Mouse (Mus musculus) hindbrain, embryonic 16.5 days (tissue): ENCODE results near the gene Shisa6. TPM values are rescaled to one million over a fixed set of nuclear protein-coding genes. Genes with fewer than 3 reads are reported as not detected.

ENCODE experiments used
- ATAC-seq: fragments of 200-750 bp; cut with Nextera tagmentation; 2 replicates; pipeline ENCODE4 v1.8.0; 2017; ENCODE audit warnings: moderate TSS enrichment, moderate library complexity
- H3K27ac ChIP-seq: fragments of 300-500 bp; sonication (generic); 2 replicates; pipeline ENCODE4 v1.5.1; 2014; ENCODE audit warnings: low read depth, mild to moderate bottlenecking, control low read depth, low read length, moderate library complexity
- H3K27me3 ChIP-seq: fragments of 300-500 bp; sonication (generic); replicated peaks from 2 replicates; pipeline ENCODE4 v1.6.1; 2014; ENCODE audit warnings: low read length; ENCODE audit not compliant: control insufficient read depth, insufficient read depth
- H3K36me3 ChIP-seq: fragments of 300-500 bp; sonication (generic); 2 replicates; pipeline ENCODE4 v1.6.1; 2014; ENCODE audit warnings: mild to moderate bottlenecking, low read length, moderate library complexity, mixed read lengths; ENCODE audit not compliant: control insufficient read depth, insufficient read depth
- H3K4me1 ChIP-seq: fragments of 300-500 bp; sonication (generic); 2 replicates; pipeline ENCODE4 v1.6.1; 2014; ENCODE audit warnings: low read depth, low read length; ENCODE audit not compliant: control insufficient read depth, insufficient read depth
- H3K4me2 ChIP-seq: fragments of 300-500 bp; sonication (generic); 2 replicates; pipeline ENCODE4 v1.6.1; 2014; ENCODE audit warnings: mild to moderate bottlenecking, low read length, control low read depth, moderate library complexity
- H3K4me3 ChIP-seq: fragments of 300-500 bp; sonication (generic); 2 replicates; pipeline ENCODE4 v1.5.1; 2014; ENCODE audit warnings: mild to moderate bottlenecking, low read length, control low read depth, moderate library complexity
- H3K9ac ChIP-seq: fragments of 300-500 bp; sonication (generic); 2 replicates; pipeline ENCODE4 v1.6.1; 2014; ENCODE audit warnings: low read depth, mild to moderate bottlenecking, control low read depth, low read length, moderate library complexity
- H3K9me3 ChIP-seq: fragments of 300-500 bp; sonication (generic); 2 replicates; pipeline ENCODE4 v1.6.1; 2014; ENCODE audit warnings: mild to moderate bottlenecking, low read length, moderate library complexity; ENCODE audit not compliant: control insufficient read depth
- WGBS: fragments of 180-500 bp; shearing (Covaris S2); extraction: QIAGEN DNeasy Blood & Tissue Kit; methylation state at CpG from one replicate; pipeline ENCODE4 v1.1.7; 2014; 5-methylcytosine and 5-hydroxymethylcytosine counted together
- polyA plus RNA-seq: library from polyadenylated mRNA; unstranded; fragments of >200 nt; fragmentation: Nextera tagmentation; extraction: Ambion mirVana; gene quantifications from 2 replicates; pipeline ENCODE4 v1.2.1, GENCODE M21; 2015

Gene Shisa6
- polyA plus RNA-seq, 1 experiment from 2014 or later, result 4.3 TPM

- Histone ChIP-seq H3K27ac (no peak overlapping the region), H3K4me3 (no peak overlapping the region), H3K9ac (no peak overlapping the region), H3K4me1 (no peaks in the 10 kb centered on the region), H3K9me3 (no peaks in the 10 kb centered on the region), H3K36me3 (no peaks in the 10 kb centered on the region), H3K27me3 (no peaks in the 10 kb centered on the region), H3K4me2 (no peak overlapping the region)
- ATAC-seq, result no peak
- WGBS, result 44% methylated on average over 1 of the region's 1 CpGs
These were observed 292.9 kb downstream of the Shisa6 start for GRCm38 (mm10) chr11:66232891-66233290.

- 52% methylated on average over 1 of the region's 1 CpGs for WGBS
- Histone ChIP-seq H3K4me2 (no peak overlapping the region), H3K9ac (no peak overlapping the region), H3K27ac (no peak overlapping the region), H3K27me3 (no peaks in the 10 kb centered on the region), H3K4me3 (no peak overlapping the region), H3K36me3 (no peaks in the 10 kb centered on the region), H3K9me3 (no peaks in the 10 kb centered on the region), H3K4me1 (no peaks in the 10 kb centered on the region)
- peak; percentile 92 for ATAC-seq
These were observed 303.6 kb downstream of the Shisa6 start for GRCm38 (mm10) chr11:66222133-66222532.

- Histone ChIP-seq H3K4me2 (no peak overlapping the region), H3K9me3 (no peaks in the 10 kb centered on the region), H3K4me1 (no peaks in the 10 kb centered on the region), H3K27me3 (no peaks in the 10 kb centered on the region), H3K9ac (no peak overlapping the region), H3K36me3 (no peaks in the 10 kb centered on the region), H3K4me3 (no peak overlapping the region), H3K27ac (no peak overlapping the region)
- 77% methylated on average over 3 of the region's 3 CpGs for WGBS
- ATAC-seq, result no peak
These were observed 307.3 kb downstream of the Shisa6 start for GRCm38 (mm10) chr11:66218469-66218868.

DNA sequence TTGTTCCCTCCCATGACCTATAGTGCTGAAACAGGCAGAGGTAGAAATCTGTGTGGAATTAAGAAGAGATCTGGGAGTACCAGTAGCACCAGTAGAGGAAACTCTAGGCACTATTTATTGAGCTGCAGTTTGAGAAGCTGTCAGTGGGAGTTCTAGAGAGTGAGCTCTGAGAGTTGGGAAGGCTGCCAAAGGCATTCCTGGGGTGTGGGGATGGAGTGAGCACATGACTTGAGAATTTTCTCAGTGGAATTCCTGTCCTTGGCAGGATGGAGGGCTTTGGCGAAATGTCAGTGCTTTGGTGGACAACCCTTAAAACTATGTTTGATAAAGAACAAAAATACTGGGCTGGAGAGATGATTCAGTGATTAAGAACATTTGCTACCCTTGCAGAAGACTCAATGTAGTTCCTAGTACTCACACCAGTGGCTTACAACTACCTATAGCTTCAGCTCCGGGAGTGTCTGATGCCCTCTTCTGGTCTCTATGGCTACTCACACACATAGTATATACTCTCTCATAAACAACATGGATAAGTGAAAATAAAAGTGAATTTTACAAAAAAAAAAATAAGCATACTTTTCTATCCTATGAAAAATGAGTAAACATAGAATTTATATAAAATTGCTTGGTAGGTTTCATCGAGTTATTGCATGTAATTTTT, 337.0 kb downstream of the Shisa6 start:
- Histone ChIP-seq H3K4me3 (no peak overlapping the region), H3K36me3 (no peaks in the 10 kb centered on the region), H3K9me3 (no peaks in the 10 kb centered on the region), H3K27ac (no peak overlapping the region), H3K27me3 (no peaks in the 10 kb centered on the region), H3K4me1 (no peaks in the 10 kb centered on the region), H3K9ac (no peak overlapping the region), H3K4me2 (no peak overlapping the region)
- WGBS, result 83% methylated on average over 3 of the region's 3 CpGs
- ATAC-seq, result no peak; the same call in 1 of the 2 replicates

DNA sequence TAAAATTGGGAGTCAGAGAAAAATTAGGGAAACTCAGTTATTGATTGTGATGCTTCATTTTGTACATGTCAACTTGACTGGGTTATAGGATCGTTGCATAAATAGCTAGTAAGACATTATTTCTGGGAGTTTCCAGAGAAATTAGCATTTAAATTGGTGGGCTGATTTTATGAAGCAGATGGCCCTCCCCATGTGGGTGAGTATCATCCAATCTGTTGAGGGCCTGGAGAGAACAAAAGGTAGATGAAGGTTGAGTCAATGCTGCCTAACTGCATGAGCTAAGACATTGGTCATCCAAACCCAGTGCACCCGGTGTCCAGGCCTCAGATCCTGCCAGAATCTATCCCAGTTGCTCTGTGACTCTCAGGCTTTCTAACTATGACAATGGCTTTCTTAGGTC, 337.6 kb downstream of the Shisa6 start:
- Histone ChIP-seq H3K9me3 (no peaks in the 10 kb centered on the region), H3K27me3 (no peaks in the 10 kb centered on the region), H3K9ac (no peak overlapping the region), H3K4me3 (no peak overlapping the region), H3K4me1 (no peaks in the 10 kb centered on the region), H3K4me2 (no peak overlapping the region), H3K27ac (no peak overlapping the region), H3K36me3 (no peaks in the 10 kb centered on the region)
- 57% methylated on average over 2 of the region's 2 CpGs for whole genome bisulfite sequencing
- no peak for ATAC-seq

DNA sequence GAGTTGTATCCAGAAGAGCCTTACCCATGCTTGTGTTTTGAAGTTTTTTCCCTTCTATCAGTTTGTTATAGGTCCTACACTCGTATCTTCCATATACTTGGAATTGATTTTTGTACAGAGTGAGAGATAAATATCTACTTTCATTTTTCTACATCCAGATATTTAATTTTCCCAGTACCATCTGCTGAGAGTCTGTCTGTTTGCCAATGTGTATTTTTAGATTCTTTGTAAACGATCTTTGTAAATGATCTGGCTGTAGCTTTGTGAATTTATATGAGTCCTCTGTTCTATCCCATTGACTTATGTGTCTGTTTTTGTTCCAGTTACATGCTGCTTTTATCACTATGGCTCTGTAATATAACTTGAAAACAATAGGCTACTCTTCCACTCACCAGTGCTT, 348.0 kb downstream of the Shisa6 start:
- 71% methylated on average over 2 of the region's 2 CpGs for WGBS
- H3K27ac ChIP-seq, result no peak overlapping the region
- H3K9me3 ChIP-seq, result no peaks in the 10 kb centered on the region; the same call in 1 of the 2 replicates
- H3K4me1 ChIP-seq, result no peaks in the 10 kb centered on the region
- no peak overlapping the region for H3K9ac ChIP-seq
- no peak overlapping the region for H3K4me2 ChIP-seq
- H3K36me3 ChIP-seq, result no peaks in the 10 kb centered on the region
- H3K4me3 ChIP-seq, result no peak overlapping the region
- ATAC-seq, result no peak
- H3K27me3 ChIP-seq, result no peaks in the 10 kb centered on the region

GRCm38 (mm10) chr11:66167801-66168651, 357.7 kb downstream of the Shisa6 start, which contains the start of gene Dnah9:
Gene Dnah9 (minus strand): TSS chr11:66168551.
- peak within 1 kb of the TSS; percentile 72 for H3K4me3 ChIP-seq
- peak within 1 kb of the TSS; percentile 82 for H3K27ac ChIP-seq
- peaks cover 5% of the 10 kb centered on the region; the same call in 1 of the 2 replicates for H3K4me1 ChIP-seq
- H3K27me3 ChIP-seq, result no peaks in the 10 kb centered on the region
- under 1% methylated on average over 53 of the region's 53 CpGs for WGBS
- H3K36me3 ChIP-seq, result no peaks in the 10 kb centered on the region
- peak; percentile 97 for ATAC-seq
- peak within 1 kb of the TSS; percentile 95 for H3K4me2 ChIP-seq
- peak within 1 kb of the TSS; percentile 76 for H3K9ac ChIP-seq
- H3K9me3 ChIP-seq, result no peaks in the 10 kb centered on the region

DNA sequence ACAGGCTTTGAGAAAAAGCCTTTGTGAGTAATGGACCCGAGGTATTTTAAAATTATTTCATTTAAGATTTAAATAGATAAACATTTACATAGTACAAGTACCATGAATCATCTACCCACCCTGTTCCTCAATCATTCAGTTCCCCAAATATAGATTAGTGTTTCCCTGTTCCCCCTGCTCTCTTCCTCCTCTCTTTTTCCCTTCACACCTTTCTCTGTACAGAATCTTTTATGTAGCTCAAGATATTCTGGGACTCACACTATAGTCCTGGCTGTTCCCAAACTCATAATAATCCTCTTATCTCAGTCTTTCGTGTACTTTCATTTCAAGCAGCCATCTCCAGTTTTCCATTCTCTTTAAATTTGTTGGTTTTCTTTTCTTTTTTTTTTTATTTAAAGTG, 361.7 kb downstream of the Shisa6 start:
- ATAC-seq, result no peak
- Histone ChIP-seq H3K36me3 (no peaks in the 10 kb centered on the region), H3K4me2 (no peak overlapping the region), H3K27me3 (no peaks in the 10 kb centered on the region), H3K27ac (no peak overlapping the region), H3K9ac (no peak overlapping the region), H3K9me3 (no peaks in the 10 kb centered on the region), H3K4me3 (no peak overlapping the region), H3K4me1 (peaks cover 4% of the 10 kb centered on the region; the same call in 1 of the 2 replicates)
- 88% methylated on average over 2 of the region's 2 CpGs for WGBS
